Mouse (Mus musculus) thymus, adult 2 months (tissue): ENCODE measurements around the gene Jarid2. TPM values are rescaled to one million over a fixed set of nuclear protein-coding genes. Genes with fewer than 3 reads are reported as not detected.

Source experiments
- DNase-seq: peaks from one replicate; pipeline ENCODE4 v3.0.0; 2021
- H3K27ac ChIP-seq: fragments of 200-500 bp; 2 replicates; pipeline ENCODE4 v1.5.1; 2012; ENCODE audit warnings: low read length, control low read depth; ENCODE audit not compliant: control insufficient read depth, insufficient read depth
- H3K27me3 ChIP-seq: fragments of 200-500 bp; 2 replicates; pipeline ENCODE4 v1.6.1; 2012; ENCODE audit warnings: mild to moderate bottlenecking, low read length, moderate library complexity, mixed read lengths; ENCODE audit not compliant: control insufficient read depth, insufficient read depth
- H3K36me3 ChIP-seq: fragments of 200-500 bp; 2 replicates; pipeline ENCODE4 v1.6.1; 2012; ENCODE audit warnings: mild to moderate bottlenecking, low read length, moderate library complexity; ENCODE audit not compliant: control insufficient read depth, insufficient read depth
- H3K4me1 ChIP-seq: fragments of 200-500 bp; replicated peaks from 2 replicates; pipeline ENCODE4 v1.6.1; 2012; ENCODE audit warnings: low read length; ENCODE audit not compliant: control insufficient read depth, insufficient read depth
- H3K4me3 ChIP-seq: fragments of 200-500 bp; 2 replicates; pipeline ENCODE4 v1.5.1; 2012; ENCODE audit warnings: mild to moderate bottlenecking, low read length, control low read depth, moderate library complexity; ENCODE audit not compliant: control insufficient read depth, insufficient read depth
- CTCF ChIP-seq: fragments of 200-500 bp; IDR thresholded peaks from 2 replicates; pipeline ENCODE4 v1.5.1; 2012; ENCODE audit warnings: mild to moderate bottlenecking, control low read depth, low read length, moderate library complexity, borderline replicate concordance; ENCODE audit not compliant: control insufficient read depth, poor library complexity, insufficient read depth; ENCODE audit errors: extremely low read depth
- POLR2A ChIP-seq: fragments of 200-500 bp; IDR thresholded peaks from 2 replicates; pipeline ENCODE4 v1.6.1; 2012; ENCODE audit warnings: mild to moderate bottlenecking, low read length, control low read depth, moderate library complexity; ENCODE audit not compliant: control insufficient read depth, poor library complexity, insufficient read depth; ENCODE audit errors: extremely low read depth
- WGBS: fragments of 180-500 bp; shearing (Covaris S2); methylation state at CpG from one replicate; pipeline ENCODE4 v1.1.7; 2018; 5-methylcytosine and 5-hydroxymethylcytosine counted together
- polyA plus RNA-seq: library from polyadenylated mRNA; depleted of rRNA; stranded (reverse); fragments of >200 nt; gene quantifications from 2 replicates; pipeline ENCODE4 v1.2.3, GENCODE M21; 2012

The Jarid2 gene
- polyA plus RNA-seq, 1 experiment = 23.7 TPM

DNA sequence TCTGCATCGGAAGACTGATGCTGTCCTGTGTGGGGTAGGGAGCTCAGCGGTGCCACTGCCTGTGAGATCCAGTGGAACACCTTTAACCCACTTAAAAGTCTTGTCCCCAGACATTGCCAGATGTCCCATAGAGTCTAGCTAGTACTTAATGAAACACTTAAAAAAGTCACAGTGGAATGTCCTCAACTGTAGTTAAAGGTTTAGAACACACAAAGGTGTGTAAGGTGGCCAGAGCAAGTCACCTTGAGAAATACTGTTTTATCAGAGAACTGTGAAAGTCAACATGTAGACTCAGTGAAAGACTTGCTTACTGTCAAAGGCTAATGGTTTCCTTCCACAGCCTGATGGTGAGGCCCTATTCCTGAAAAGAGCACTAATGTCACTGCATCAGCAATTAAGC is 195.9 kb downstream of the Jarid2 start:
- H3K36me3 ChIP-seq = peaks cover 36% of the 10 kb centered on the region
- no peak overlapping the region for H3K4me3 ChIP-seq
- H3K27ac ChIP-seq = no peak overlapping the region
- no peaks in the 10 kb centered on the region for H3K27me3 ChIP-seq
- 94% methylated on average over 2 of the region's 2 CpGs for WGBS
- H3K4me1 ChIP-seq = no peaks in the 10 kb centered on the region; the same call in 1 of the 2 replicates
- no peak for TF ChIP-seq POLR2A
- TF ChIP-seq CTCF = no peak
- DNase-seq = no peak

DNA sequence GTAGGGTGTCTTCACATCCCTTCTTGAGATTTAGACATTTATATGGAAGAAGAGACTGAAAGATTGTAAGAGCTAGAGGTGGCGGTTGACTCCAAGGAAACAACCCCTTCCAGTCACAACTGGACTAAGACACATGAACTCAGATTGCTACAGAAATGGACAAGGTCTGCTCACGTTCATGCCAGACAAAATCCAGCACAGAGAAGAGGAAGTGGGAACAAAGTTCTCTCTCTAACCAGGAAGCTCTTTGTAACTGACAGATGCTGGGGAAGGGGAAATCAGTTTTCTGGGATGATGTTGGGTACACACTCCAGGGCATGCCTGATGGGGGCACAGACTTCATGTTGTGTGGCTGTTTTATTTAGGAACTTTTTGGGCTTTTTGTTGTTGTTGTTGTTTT is 197.0 kb downstream of the Jarid2 start:
- TF ChIP-seq POLR2A = no peak
- no peak for TF ChIP-seq CTCF
- WGBS = 76% methylated on average over 2 of the region's 2 CpGs
- Histone ChIP-seq H3K4me1 (no peaks in the 10 kb centered on the region; the same call in 1 of the 2 replicates), H3K36me3 (peaks cover 25% of the 10 kb centered on the region), H3K27me3 (no peaks in the 10 kb centered on the region), H3K27ac (no peak overlapping the region), H3K4me3 (no peak overlapping the region)
- no peak for DNase-seq

DNA sequence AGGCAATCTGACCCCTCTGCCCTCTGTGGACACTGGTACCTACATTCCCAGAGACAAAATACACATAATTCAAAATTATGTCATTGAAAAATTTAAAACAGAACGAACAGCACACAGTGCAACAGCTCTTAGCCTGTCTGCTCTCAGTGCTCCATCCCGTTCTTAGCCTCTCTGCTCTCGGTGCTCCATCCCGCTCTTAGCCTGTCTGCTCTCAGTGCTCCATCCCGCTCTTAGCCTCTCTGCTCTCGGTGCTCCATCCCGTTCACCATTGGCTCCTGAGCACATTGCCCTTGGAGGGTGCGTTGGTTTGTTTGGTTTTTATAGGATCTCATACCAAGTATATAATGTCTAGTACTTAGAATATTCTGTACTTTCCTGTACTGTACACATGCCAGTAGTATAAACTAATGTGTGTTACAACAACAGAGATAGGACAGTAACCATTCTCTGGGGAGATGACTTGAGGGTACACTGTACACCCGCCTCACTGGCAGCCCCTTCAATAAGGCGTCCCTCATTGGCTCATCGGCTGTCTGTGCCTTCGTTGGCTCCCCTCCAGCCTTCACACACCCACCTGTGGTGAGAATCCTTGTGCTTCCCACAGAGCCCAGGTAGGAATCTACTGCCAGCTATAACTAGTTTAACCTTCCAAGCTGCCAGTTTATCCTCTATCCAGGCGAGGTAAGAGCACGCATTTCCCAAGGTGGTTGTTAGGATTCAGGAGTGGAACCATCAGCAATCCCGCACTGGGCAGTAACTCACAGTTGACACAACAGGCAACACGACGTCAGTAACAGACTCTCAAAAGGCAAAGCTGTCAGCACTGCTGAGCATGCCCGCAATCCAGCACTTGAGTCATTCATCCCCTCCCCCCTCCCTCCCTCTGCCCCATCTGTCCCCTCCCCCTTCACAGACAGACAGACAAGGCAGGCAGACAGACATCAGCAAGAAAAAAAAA is 203.3 kb downstream of the Jarid2 start:
- 94% methylated on average over 18 of the region's 18 CpGs for WGBS
- Histone ChIP-seq H3K27ac (no peak overlapping the region), H3K4me1 (0 out of 2 replicates have a peak, but pooled peaks cover under 1% of the 10 kb centered on the region), H3K4me3 (no peak overlapping the region), H3K27me3 (no peaks in the 10 kb centered on the region), H3K36me3 (no peaks in the 10 kb centered on the region)
- DNase-seq = no peak
- TF ChIP-seq CTCF = no peak
- TF ChIP-seq POLR2A = no peak

DNA sequence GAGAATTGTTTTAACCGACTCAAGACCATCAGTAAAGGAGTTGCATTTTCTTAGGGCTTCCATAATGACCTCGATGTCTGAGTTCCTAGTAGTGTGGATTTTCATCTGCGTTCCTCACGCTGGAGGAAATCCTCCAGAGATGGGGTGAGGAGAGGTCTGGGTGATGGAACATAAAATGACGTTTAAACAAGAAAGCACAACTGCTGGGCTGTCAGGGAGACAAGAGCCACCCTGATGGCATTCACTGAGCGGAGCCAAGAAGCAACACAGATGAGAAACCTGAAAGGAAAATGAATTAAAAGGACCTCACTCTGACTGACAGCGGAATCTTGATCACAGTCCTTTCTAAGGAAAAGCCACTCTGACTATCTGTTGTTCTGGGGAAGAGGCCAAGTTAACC is 204.3 kb downstream of the Jarid2 start:
- H3K36me3 ChIP-seq = no peaks in the 10 kb centered on the region
- TF ChIP-seq POLR2A = no peak
- no peak for TF ChIP-seq CTCF
- H3K4me3 ChIP-seq = no peak overlapping the region
- H3K4me1 ChIP-seq = 0 out of 2 replicates have a peak, but pooled peaks cover 2% of the 10 kb centered on the region
- no peaks in the 10 kb centered on the region for H3K27me3 ChIP-seq
- no peak for DNase-seq
- no peak overlapping the region for H3K27ac ChIP-seq
- 95% methylated on average over 7 of the region's 7 CpGs for WGBS

DNA sequence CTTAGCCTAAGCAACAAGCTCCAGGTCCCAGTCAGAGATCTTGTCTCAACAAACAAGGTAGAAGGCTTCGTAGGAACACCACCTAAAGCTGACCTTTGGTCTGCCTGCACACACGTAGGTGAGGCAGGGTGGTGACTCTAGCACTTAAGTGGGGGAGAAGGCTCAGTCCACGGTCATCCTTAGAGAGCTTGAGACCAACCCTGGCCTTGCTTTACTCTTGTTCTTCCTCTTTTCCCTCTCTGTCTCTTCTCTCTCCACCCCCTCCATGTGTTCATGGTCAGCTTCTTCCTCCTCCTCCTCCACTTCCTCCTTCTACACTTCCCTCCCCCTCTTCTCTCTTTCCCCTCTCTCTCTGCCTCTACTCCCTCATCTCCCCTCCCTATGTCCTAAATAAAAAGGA is 208.4 kb downstream of the Jarid2 start:
- H3K4me3 ChIP-seq = no peak overlapping the region
- H3K4me1 ChIP-seq = 0 out of 2 replicates have a peak, but pooled peaks cover 5% of the 10 kb centered on the region
- no peak for DNase-seq
- TF ChIP-seq POLR2A (no peak), CTCF (no peak)
- no peaks in the 10 kb centered on the region for H3K27me3 ChIP-seq
- H3K27ac ChIP-seq = no peak overlapping the region
- WGBS = 52% methylated on average over 3 of the region's 3 CpGs
- no peaks in the 10 kb centered on the region for H3K36me3 ChIP-seq

DNA sequence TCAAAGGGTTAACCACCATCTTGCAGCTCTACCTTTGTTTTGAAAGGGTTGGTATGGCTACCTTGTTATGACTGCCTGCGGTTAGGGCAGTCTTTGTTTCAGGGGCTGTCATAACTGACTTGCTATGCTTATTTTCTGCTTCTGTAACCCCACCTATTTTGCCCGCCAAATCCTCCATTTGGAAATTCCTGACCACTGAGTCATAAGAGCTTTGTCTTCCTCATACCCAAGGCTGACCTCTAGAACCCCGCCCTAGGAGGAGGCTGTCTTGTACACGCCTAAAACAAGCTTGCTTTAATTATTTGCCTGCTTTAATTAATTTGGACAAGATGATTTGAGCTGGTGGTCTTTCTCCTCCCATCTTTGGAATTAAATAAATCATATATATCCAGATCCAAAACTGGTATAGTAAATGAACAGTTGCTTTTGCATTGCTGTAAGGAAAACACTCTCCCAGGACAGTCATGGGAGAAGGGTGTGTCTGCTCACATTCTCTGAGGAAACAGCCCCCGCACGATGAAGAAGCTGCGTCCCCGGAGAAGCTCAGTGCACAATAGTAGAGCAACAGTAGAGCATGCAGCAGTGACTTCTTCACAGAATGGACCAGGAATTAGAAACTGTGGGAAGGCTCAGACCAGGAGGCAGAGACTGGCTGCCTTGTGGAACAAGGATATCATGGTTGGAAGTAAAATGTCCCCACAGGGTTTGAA is 210.2 kb downstream of the Jarid2 start:
- no peak for DNase-seq
- Histone ChIP-seq H3K27ac (no peak overlapping the region), H3K4me3 (no peak overlapping the region), H3K4me1 (0 out of 2 replicates have a peak, but pooled peaks cover 5% of the 10 kb centered on the region), H3K27me3 (no peaks in the 10 kb centered on the region), H3K36me3 (no peaks in the 10 kb centered on the region)
- WGBS = 94% methylated on average over 8 of the region's 8 CpGs
- TF ChIP-seq POLR2A (no peak), CTCF (no peak)
